Mouse (Mus musculus): ENCODE results near the gene Scrn2. TPM values are rescaled to one million over a fixed set of nuclear protein-coding genes. Genes with fewer than 3 reads are reported as not detected.

Gene Scrn2
- total RNA-seq, 2 experiments from 2014 or later = 4.5 to 4.9 TPM

GRCm38 (mm10) chr11:97018583-97019344, 11.0 kb upstream of the Scrn2 start:
- DNase-seq = no peak

GRCm38 (mm10) chr11:97019345-97019708, 10.4 kb upstream of the Scrn2 start:
- DNase-seq = no peak

DNA sequence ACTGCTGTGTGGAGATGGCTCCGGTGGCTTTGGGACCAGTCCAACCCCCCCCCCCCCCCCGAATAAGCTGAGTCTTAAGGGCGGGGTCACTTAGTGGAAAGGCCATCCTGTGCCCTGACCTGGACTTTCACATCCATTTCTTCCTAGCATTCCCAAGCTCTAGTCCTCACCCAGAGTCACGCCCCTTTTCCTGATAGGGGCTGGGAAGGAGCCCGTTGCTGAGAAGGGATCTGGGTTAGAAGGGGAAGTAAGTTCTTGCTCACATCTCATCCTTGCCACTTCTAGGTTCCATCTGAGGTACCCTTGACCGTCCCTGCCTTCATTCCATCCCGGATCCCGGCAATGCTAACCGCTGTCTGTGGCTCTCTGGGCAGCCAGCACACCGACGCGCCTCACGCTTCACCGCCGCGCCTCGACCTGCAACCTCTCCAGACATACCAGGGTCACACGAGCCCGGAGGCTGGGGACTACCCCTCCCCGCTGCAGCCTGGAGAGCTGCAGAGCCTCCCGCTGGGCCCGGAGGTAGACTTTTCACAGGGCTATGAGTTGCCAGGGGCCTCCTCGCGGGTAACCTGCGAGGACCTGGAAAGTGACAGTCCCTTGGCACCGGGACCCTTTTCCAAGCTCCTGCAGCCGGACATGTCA, 8.5 kb upstream of the Scrn2 start:
- no peak for DNase-seq

GRCm38 (mm10) chr11:97021873-97022484, 7.8 kb upstream of the Scrn2 start:
- DNase-seq = peak; percentile 52 to 56

DNA sequence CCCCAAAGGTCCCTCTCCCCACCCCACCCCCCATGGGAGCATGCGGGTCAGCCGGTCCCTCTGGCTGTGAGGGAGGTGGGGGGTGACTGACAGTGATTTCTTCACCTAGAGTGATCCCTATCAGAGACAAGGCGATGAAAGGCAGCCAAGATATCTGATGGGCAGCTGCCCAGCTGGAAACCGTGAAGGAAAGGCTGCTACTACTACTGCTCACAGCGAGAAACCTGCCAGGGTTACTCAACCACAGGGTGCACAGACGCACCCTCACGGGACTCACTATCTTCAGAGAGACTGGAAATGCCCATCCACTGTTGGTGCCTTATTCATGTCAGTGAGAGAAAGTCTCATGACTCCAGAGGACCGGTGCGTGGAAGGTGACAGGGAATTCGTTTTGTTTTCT, 4.8 kb upstream of the Scrn2 start:
- DNase-seq = no peak

- peak; percentile 78 for DNase-seq
Observed at GRCm38 (mm10) chr11:97025721-97026344, 3.9 kb upstream of the Scrn2 start.

- no peak for DNase-seq
Observed at GRCm38 (mm10) chr11:97030426-97030825, 688 bp downstream of the Scrn2 start.

DNA sequence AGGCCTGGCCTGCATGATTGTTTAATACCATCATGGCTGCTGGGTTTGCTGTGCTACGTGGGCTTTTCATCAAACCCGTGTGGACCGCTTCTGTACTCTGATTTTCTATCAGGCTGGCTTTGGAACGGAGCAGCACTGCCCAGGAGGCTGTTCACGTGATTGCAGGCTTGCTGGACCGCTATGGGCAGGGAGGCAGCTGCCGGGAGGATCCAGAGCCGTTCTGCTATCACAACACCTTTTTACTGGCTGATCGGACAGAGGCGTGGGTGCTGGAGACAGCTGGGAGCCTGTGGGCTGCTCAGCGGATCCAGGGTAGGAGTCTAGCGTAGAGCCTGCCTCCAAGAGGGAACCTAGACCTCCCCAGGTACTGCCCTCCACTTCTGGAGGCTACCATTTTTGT, 2.2 kb downstream of the Scrn2 start:
- DNase-seq = no peak

- no peak for DNase-seq
Observed at GRCm38 (mm10) chr11:97032499-97032898, 2.8 kb downstream of the Scrn2 start.

GRCm38 (mm10) chr11:97033781-97034180, 4.0 kb downstream of the Scrn2 start:
- DNase-seq = no peak

DNA sequence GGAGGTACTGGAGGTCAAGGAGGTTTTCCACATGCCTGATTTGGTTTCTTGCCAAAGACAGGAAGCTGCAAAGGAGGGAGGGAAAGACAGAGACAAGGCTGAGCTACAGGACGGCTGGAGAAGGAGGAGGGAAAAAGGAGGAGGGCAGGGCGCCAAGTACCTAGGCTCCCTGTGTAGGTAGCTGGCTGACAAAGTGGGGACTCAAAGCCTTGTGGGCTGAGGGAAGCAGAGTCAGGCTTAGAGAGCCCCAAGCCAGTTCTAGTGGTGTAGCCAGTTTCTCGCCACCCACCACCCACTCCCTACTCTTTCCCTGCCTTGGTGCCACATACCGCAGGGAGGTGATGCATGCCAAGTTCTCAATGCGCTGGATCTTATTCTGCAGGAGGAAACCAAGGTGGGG, 6.4 kb downstream of the Scrn2 start:
- DNase-seq = no peak

DNA sequence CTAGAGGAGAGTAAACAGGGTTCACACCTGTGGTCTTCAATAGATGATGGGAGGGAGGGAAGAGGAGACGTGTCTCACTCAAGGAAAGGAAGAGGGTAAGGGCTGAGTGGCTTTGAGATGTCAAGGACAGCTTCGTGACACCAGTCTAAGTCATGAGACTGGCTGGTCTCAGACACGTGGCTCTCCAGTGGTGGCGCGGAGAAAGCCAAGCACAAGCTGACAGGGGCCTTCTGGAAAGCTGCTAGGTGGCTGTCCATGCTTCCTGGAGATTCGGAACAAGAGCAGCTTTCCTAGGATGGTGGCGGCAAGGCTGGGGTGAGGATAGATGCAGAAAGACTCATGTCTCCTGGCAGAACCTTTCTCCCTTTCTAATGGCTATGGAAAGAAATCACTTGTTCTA, 9.1 kb downstream of the Scrn2 start:
- no peak for DNase-seq

GRCm38 (mm10) chr11:97040301-97041021, 10.7 kb downstream of the Scrn2 start:
- DNase-seq = no peak

GRCm38 (mm10) chr11:97041022-97041899, 11.5 kb downstream of the Scrn2 start, which contains the start of the genes Lrrc46 and Mrpl10:
Lrrc46 (minus strand) TSS chr11:97041407.
Mrpl10 (plus strand) TSS chr11:97041560.
- peak; percentile 77 to 80 for DNase-seq

GRCm38 (mm10) chr11:97044902-97045301, 15.2 kb downstream of the Scrn2 start:
- DNase-seq = no peak

- DNase-seq = no peak
Observed at GRCm38 (mm10) chr11:97045861-97046260, 16.1 kb downstream of the Scrn2 start.

GRCm38 (mm10) chr11:97048090-97048650, 18.4 kb downstream of the Scrn2 start:
- no peak for DNase-seq

GRCm38 (mm10) chr11:97049492-97050085, 19.9 kb downstream of the Scrn2 start:
- DNase-seq = no peak

DNA sequence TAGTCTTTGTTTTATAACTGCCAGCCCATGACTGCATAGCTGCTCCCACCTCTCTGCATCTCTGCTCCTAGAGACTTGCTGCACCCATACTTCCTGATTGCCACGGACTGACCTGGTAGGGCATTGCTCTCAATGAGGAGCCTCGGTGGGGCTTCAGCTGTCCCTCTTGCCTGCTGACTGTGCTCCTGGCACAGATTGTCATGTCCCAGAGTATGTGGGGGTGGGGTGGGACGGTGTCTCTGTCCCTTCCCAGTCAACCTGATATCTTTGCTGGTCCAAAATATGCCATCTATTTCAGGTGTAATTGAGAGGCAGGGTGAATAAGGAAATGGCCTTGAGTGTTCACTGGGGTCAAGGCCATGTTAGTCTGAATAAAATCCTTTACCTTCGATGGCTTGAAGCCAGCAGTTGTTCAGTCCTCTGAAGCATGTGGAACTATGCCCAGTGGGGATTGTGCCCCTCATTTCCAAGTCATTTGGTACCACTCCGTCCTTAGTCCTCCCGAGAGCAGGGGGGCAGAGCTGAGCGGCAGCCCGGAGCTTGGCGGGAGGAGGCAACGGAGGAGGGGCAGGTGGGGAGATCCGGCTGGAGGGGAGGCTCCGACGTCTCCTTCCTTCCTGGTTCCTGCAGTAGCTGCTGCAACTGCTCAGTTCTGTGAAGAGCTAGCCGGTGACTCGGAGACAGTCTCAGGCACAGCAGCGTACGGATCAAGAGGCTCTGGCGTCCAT, 20.6 kb downstream of the Scrn2 start, which contains the start of gene Osbpl7:
TSS of gene Osbpl7 (plus strand) at position 413 of the 728 bp plus-strand sequence.
- peak; percentile 80 to 83 for DNase-seq
